ENCODE assay signal across 8 mouse cellular contexts in genomic region chr13:111686522-111687284, GRCm38 (mm10). TPM values are rescaled to one million over a fixed set of nuclear protein-coding genes. Genes with fewer than 3 reads are reported as not detected.
DNase-seq lines count a peak whose midpoint lies in the region; ATAC-seq and TF ChIP-seq lines count a peak whose summit lies in the region.

No protein-coding gene starts in this region.

- WGBS in hindbrain, postnatal 0 days, result 1% methylated on average over 58 of the region's 101 CpGs
- under 1% methylated on average over 62 of the region's 101 CpGs for WGBS in liver, embryonic 13.5 days (ENCODE audit: insufficient replicate concordance)
- WGBS in neural tube, embryonic 11.5 days, result 0% methylated on average over 60 of the region's 101 CpGs
- under 1% methylated on average over 36 of the region's 101 CpGs for WGBS in stomach, postnatal 0 days

- H3K9me3 ChIP-seq in hindbrain, postnatal 0 days (ENCODE audit: low read length), result no peaks in the 10 kb centered on the region
- H3K9me3 ChIP-seq in liver, embryonic 13.5 days (replicated peaks), result no peaks in the 10 kb centered on the region
- no peaks in the 10 kb centered on the region for H3K9me3 ChIP-seq in neural tube, embryonic 11.5 days (ENCODE audit: control insufficient read depth, low read length)
- no peaks in the 10 kb centered on the region for H3K9me3 ChIP-seq in stomach, postnatal 0 days (ENCODE audit: control insufficient read depth, low read length)

- TF ChIP-seq EP300 in stomach, postnatal 0 days (optimal IDR thresholded peaks at IDR 0.05), result no peak

- no peak for TF ChIP-seq CTCF in hindbrain, postnatal 0 days (IDR thresholded peaks at IDR 0.05; ENCODE audit: low read depth)
- no peak for TF ChIP-seq CTCF in stomach, postnatal 0 days (IDR thresholded peaks at IDR 0.05; ENCODE audit: low read depth)

- H3K4me2 ChIP-seq in hindbrain, postnatal 0 days (ENCODE audit: low read depth, low read length), result peak overlapping the region; percentile 93
- peak overlapping the region; percentile 98 for H3K4me2 ChIP-seq in liver, embryonic 13.5 days
- H3K4me2 ChIP-seq in neural tube, embryonic 11.5 days (ENCODE audit: low read depth), result peak overlapping the region; percentile 88
- H3K4me2 ChIP-seq in stomach, postnatal 0 days (replicated peaks; ENCODE audit: low read depth), result peak overlapping the region; percentile 90

- peak overlapping the region; percentile 95 for H3K9ac ChIP-seq in hindbrain, postnatal 0 days (replicated peaks; ENCODE audit: low read length)
- H3K9ac ChIP-seq in liver, embryonic 13.5 days, result peak overlapping the region; percentile 98
- peak overlapping the region; percentile 97 for H3K9ac ChIP-seq in neural tube, embryonic 11.5 days (ENCODE audit: low read length)
- H3K9ac ChIP-seq in stomach, postnatal 0 days (ENCODE audit: low read length), result peak overlapping the region; percentile 98

- peaks cover 2% of the 10 kb centered on the region; the same call in 1 of the 2 replicates for H3K36me3 ChIP-seq in hindbrain, postnatal 0 days (ENCODE audit: insufficient read depth, low read length)
- H3K36me3 ChIP-seq in liver, embryonic 13.5 days, result peaks cover 20% of the 10 kb centered on the region
- no peaks in the 10 kb centered on the region for H3K36me3 ChIP-seq in neural tube, embryonic 11.5 days (ENCODE audit: control insufficient read depth, insufficient read depth, low read length)
- H3K36me3 ChIP-seq in stomach, postnatal 0 days (ENCODE audit: control insufficient read depth, insufficient read depth, low read length), result no peaks in the 10 kb centered on the region

- H3K27ac ChIP-seq in hindbrain, postnatal 0 days, result peak overlapping the region; percentile 97
- peak overlapping the region; percentile 96 for H3K27ac ChIP-seq in liver, embryonic 13.5 days
- peak overlapping the region; percentile 96 for H3K27ac ChIP-seq in neural tube, embryonic 11.5 days (ENCODE audit: low read depth, low read length)
- H3K27ac ChIP-seq in stomach, postnatal 0 days (replicated peaks), result peak overlapping the region; percentile 99

- H3K27me3 ChIP-seq in hindbrain, postnatal 0 days (ENCODE audit: insufficient read depth, low read length), result no peaks in the 10 kb centered on the region
- H3K27me3 ChIP-seq in liver, embryonic 13.5 days, result no peaks in the 10 kb centered on the region
- 0 out of 2 replicates have a peak, but pooled peaks cover 2% of the 10 kb centered on the region for H3K27me3 ChIP-seq in neural tube, embryonic 11.5 days (ENCODE audit: control insufficient read depth, insufficient read depth, low read length)
- no peaks in the 10 kb centered on the region for H3K27me3 ChIP-seq in stomach, postnatal 0 days (ENCODE audit: control insufficient read depth, insufficient read depth, low read length)

- peak overlapping the region; percentile 68 for H3K4me3 ChIP-seq in hindbrain, postnatal 0 days (ENCODE audit: low read length)
- peak overlapping the region; percentile 96 for H3K4me3 ChIP-seq in liver, embryonic 13.5 days (replicated peaks)
- peak overlapping the region; percentile 98 for H3K4me3 ChIP-seq in neural tube, embryonic 11.5 days (ENCODE audit: low read depth, low read length)
- peak overlapping the region; percentile 88 for H3K4me3 ChIP-seq in stomach, postnatal 0 days (ENCODE audit: low read depth, low read length)

- H3K4me1 ChIP-seq in hindbrain, postnatal 0 days (ENCODE audit: insufficient read depth, low read length), result no peaks in the 10 kb centered on the region
- H3K4me1 ChIP-seq in liver, embryonic 13.5 days (replicated peaks), result peaks cover 39% of the 10 kb centered on the region
- H3K4me1 ChIP-seq in neural tube, embryonic 11.5 days (ENCODE audit: control insufficient read depth, insufficient read depth, low read length), result no peaks in the 10 kb centered on the region
- H3K4me1 ChIP-seq in stomach, postnatal 0 days (replicated peaks; ENCODE audit: control insufficient read depth, insufficient read depth), result no peaks in the 10 kb centered on the region

- peak; percentile 13 to 25 for DNase-seq in lung, adult 18-20 months
- DNase-seq in lung, postnatal 14 days, result no peak
- peak; percentile 31 to 38 for DNase-seq in cerebellum, postnatal 36 days
- peak; percentile 5 to 10 for DNase-seq in frontal cortex, postnatal 25 days (ENCODE audit: low spot score in 2 of 2)
- DNase-seq in hindbrain, postnatal 0 days (ENCODE audit: low spot score), result peak; percentile 33
- peak; percentile 38 for DNase-seq in liver, embryonic 13.5 days
- peak; percentile 48 for DNase-seq in neural tube, embryonic 11.5 days (ENCODE audit: low spot score)
- peak; percentile 59 for DNase-seq in stomach, postnatal 0 days (ENCODE audit: low spot score)

- peak; percentile 61 for ATAC-seq in hindbrain, postnatal 0 days
- ATAC-seq in liver, embryonic 13.5 days (ENCODE audit: low read depth), result peak; percentile 63
- ATAC-seq in neural tube, embryonic 11.5 days (ENCODE audit: insufficient read depth, low FRiP score, low TSS enrichment), result peak; percentile 71
- ATAC-seq in stomach, postnatal 0 days (ENCODE audit: low FRiP score, low TSS enrichment), result peak; percentile 60

RNA-seq across cellular contexts. Expression of gene Mier3, which starts 5.9 kb away (rescaled TPM):
- total RNA-seq in hindbrain, postnatal 0 days (2014; rRNA removed), result 28.1 and 32.6 TPM in 2 replicates
- polyA plus RNA-seq in hindbrain, postnatal 0 days (2015; fragmentation: Nextera tagmentation; extraction: Ambion mirVana), result 13.5 and 14.1 TPM in 2 replicates
- 12.9 and 18.4 TPM in 2 replicates for polyA plus RNA-seq in liver, embryonic 13.5 days (2015; fragmentation: Nextera tagmentation; extraction: Ambion mirVana)
- 24.9 and 26.8 TPM in 2 replicates for polyA plus RNA-seq in neural tube, embryonic 11.5 days (2014; fragmentation: Nextera tagmentation; extraction: Ambion mirVana)
- 10.6 and 12.0 TPM in 2 replicates for polyA plus RNA-seq in stomach, postnatal 0 days (2015; fragmentation: Nextera tagmentation; extraction: Ambion mirVana)
